Mouse (Mus musculus): ENCODE results near the gene R3hdm4.

DNA sequence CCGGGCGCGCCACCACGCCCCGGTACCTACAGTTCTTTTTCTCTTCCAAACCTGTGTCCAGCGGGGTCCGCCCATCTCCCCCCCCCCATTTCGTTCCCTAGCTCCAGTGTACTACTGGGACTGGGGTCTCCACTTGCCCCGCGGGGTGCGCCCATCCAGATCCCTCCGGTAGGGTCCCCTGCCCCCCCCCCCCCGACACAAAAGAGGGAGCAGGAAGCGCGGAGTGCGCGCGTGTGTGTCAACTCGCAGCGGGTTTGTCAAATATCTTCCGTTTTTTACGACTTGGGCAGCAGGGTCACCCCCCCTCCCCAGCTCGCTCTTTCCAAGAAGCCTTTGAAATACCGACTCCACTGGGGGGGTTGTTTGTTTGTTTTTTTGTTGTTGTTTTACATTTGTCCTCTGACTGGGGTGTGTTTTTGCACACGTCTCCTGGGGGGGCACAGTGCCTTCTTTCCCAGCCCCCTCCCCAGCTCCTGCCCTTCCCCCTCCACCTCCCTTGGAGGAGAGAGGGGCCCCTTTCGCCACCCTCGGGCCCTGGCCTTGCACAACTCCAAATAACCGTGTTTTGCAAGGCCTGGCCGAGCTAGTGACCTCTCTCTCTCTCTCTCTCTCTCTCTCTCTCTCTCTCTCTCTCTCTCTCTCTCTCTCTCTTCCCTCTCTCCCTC, 7.2 kb upstream of the R3hdm4 start:
- no peak for TF ChIP-seq CTCF (IDR thresholded peaks at IDR 0.05; ENCODE audit: low read depth, low read length)
- TF ChIP-seq POLR2A (IDR thresholded peaks at IDR 0.05; ENCODE audit: borderline replicate concordance, low read depth, low read length) = no peak

Measured in bone marrow macrophage, adult 2 months (primary cell).